Mouse (Mus musculus) lung, adult 2 months (tissue): ENCODE data around the gene Slamf6.

Source experiments
- CTCF ChIP-seq: fragments of 200-500 bp; IDR thresholded peaks from 2 replicates; pipeline ENCODE4 v1.5.1; 2011; ENCODE audit warnings: mild to moderate bottlenecking, low read length, control low read depth; ENCODE audit not compliant: insufficient read depth
- POLR2A ChIP-seq: fragments of 200-500 bp; IDR thresholded peaks from 2 replicates; pipeline ENCODE4 v1.6.1; 2011; ENCODE audit warnings: low read depth, mild to moderate bottlenecking, control low read depth, low read length, borderline replicate concordance; ENCODE audit errors: extremely low read depth

DNA sequence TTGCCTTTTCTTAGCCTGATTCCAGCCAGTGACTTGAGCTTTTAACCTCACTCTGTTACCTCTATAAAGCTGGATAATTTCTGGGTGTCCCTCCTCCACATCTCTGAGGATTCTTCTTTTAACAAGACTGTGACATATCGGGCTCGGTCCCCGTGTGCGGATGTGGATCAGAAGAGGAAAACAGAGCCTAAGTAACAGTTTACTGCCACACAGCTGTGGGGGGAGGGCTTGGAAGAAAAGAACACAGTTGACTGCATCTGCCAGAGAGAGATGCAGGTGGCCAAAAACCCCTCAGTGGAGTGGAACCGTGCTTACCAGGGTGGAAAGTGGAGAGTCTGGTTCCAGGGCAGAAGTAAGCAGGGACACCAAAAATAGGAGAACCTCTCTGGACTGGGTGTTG, 1.9 kb downstream of the Slamf6 start:
- no peak for TF ChIP-seq POLR2A
- TF ChIP-seq CTCF, result no peak
